Mouse (Mus musculus) CD4-positive, CD25-positive, alpha-beta regulatory T cell, adult 4 months (primary cell): ENCODE data around the gene Hist2h3b. TPM values are rescaled to one million over a fixed set of nuclear protein-coding genes. Genes with fewer than 3 reads are reported as not detected.
A peak's percentile ranks its signal among the peaks of the same experiment; 100 is the strongest.

ENCODE experiments used
- ATAC-seq: one replicate; pipeline ENCODE4 v1.8.0; 2017
- polyA plus RNA-seq, 2 experiments: library from polyadenylated mRNA; unstranded; fragments of 100-300 nt; shearing (Covaris generic); gene quantifications; one replicate each; pipeline ENCODE4 v1.2.1; 2017

The Hist2h3b gene
- polyA plus RNA-seq, 2 experiments from 2014 or later: 7.4 to 9.9 TPM

DNA sequence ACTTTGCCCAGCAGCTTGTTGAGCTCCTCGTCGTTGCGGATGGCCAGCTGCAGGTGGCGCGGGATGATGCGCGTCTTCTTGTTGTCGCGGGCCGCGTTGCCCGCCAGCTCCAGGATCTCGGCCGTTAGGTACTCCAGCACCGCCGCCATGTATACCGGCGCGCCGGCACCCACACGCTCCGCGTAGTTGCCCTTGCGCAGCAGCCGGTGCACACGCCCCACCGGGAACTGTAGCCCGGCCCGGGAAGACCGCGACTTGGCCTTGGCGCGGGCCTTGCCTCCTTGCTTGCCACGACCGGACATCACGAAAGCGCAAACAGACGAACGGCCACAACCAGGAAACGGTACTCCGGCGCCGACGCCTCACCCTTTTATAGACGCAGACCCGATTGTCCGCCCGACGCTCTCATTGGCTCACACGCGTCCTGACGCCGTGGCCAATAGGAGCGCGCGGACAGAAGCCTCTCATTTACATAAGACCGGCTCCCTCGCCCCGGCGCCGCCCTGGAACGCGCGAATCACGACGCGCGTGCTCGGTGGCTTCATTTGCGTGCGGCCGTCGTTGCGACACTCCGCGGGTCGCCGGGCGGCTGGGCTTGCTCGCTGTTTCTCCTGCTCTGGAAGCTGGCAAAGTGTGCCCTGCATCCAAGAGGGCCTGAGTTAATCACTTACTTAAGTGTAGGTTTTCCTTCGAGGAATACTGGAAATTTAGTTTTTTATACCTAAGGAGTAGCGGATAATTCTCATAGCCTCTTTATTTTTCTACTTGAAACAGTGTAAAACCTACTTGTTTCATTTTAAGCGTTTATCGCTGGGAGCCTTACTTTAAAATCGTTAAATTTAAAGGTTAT is 28.3 kb upstream of the Hist2h3b start, which contains the start of gene Hist2h2aa2:
Hist2h2aa2 (minus strand) TSS at position 328 of the 850 bp plus-strand sequence.
- peak; percentile 72 for ATAC-seq

DNA sequence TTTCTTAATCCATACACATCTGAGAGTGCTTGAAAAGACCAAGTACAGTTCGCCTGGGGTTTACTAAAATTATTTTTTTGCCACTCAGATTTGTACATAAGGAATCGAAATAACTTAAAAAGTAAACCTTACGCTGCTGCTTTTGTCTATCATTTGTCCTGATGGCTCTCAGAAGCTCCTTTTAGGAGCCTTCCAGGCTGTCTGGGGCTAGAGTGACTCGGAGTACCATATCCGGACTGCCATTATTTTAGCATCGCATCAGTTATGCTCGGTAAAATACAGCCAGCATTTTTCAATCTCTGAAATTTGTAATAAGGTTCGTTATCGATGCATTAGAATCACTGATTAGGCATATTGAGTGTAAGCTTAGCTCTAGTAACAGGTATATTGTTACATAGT is 27.7 kb upstream of the Hist2h3b start:
- no peak for ATAC-seq

DNA sequence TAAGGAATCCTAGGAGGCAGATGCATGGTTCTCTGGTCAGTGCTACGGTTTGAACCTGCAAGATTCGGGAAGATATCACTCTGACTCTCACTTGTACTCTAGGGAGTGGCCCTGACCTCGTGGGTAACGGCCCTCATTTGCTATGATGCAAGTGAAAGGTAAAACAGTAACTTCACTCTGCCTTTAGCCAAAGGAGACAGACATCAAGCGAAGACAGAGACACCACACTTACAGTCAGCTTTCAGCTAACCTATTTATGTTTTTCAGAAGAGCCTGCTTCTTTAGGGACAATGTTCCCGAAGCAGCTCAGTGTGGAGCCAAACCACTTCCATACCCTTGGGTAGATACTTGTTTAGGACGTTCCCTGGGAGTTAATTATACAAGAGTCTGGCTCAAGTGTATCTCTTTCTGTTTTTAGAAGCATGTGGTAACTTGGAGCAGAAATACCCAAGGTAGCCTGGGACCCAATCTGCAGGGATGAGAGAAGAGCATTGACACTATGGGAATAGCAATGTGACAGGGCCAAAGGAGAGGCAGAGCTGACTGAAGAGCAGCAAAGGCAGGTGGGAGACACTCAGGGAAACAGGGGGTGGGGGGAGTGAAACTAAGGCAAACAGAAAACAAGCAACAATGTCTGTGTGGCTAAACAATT is 24.4 kb upstream of the Hist2h3b start:
- no peak for ATAC-seq

DNA sequence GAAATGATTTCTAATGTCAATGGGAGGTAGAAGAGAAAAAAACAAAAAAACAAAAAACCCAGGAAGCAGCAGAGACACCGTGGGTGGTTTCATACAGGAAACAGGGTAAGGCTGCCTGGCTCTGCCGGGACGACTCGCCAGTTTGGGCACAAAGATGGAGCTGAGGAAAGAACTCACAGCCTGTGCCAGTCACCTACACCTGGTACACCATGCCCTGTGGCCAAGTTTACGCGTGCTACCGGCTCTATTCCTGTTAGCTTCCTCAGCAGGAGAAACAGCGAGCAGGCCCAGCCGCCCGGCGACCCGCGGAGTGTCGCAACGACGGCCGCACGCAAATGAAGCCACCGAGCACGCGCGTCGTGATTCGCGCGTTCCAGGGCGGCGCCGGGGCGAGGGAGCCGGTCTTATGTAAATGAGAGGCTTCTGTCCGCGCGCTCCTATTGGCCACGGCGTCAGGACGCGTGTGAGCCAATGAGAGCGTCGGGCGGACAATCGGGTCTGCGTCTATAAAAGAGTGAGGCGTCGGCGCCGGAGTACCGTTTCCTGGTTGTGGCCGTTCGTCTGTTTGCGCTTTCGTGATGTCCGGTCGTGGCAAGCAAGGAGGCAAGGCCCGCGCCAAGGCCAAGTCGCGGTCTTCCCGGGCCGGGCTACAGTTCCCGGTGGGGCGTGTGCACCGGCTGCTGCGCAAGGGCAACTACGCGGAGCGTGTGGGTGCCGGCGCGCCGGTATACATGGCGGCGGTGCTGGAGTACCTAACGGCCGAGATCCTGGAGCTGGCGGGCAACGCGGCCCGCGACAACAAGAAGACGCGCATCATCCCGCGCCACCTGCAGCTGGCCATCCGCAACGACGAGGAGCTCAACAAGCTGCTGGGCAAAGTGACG is 23.2 kb upstream of the Hist2h3b start, which contains the start of gene Hist2h2aa1:
Hist2h2aa1 (plus strand) TSS at position 495 of the 884 bp plus-strand sequence.
- ATAC-seq: peak; percentile 80

DNA sequence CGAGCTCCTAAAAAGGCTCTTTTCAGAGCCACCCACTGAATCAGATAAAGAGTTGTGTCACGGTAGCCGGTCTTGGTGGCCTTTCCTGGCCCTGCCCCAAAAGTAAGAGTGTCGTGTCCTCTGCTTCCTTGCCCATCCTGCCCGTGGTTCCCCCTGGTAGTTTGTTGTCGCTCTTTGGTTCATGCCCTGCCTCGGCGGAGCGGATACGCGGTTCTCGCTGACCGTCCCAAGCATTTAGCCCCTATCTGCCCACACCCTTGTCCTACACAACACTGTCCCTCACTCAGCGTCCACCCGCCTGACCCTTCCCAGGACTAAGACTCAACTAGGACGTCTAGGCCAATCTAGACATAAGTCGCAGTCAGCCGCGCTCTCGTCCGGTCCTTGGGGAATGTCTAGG is 22.4 kb upstream of the Hist2h3b start:
- ATAC-seq: peak; percentile 48

DNA sequence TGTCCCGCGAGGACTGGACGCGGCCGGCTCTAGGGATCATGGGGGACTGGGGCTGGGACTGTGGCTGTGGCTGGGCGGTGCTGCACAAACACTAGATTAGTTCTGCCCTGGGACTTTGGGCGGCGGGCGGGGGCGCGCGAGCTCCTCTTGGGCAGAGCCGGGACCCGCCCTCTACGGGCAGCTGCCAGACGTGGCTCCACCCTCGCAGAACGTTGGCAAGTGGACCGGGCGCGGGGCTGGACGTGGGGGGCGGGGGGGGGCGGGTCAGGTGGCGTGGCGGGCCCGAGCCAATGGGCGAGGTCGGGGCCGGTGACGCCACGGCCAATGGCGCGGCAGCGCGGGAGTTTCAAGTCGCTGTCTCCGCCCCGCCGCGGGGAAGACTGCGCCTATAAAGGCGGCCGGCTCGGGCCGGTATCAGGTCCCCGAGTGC is 22.0 kb upstream of the Hist2h3b start, which contains the start of gene Hist2h3c1:
Hist2h3c1 (plus strand) TSS at position 259 of the 430 bp plus-strand sequence.
- peak; percentile 59 for ATAC-seq

DNA sequence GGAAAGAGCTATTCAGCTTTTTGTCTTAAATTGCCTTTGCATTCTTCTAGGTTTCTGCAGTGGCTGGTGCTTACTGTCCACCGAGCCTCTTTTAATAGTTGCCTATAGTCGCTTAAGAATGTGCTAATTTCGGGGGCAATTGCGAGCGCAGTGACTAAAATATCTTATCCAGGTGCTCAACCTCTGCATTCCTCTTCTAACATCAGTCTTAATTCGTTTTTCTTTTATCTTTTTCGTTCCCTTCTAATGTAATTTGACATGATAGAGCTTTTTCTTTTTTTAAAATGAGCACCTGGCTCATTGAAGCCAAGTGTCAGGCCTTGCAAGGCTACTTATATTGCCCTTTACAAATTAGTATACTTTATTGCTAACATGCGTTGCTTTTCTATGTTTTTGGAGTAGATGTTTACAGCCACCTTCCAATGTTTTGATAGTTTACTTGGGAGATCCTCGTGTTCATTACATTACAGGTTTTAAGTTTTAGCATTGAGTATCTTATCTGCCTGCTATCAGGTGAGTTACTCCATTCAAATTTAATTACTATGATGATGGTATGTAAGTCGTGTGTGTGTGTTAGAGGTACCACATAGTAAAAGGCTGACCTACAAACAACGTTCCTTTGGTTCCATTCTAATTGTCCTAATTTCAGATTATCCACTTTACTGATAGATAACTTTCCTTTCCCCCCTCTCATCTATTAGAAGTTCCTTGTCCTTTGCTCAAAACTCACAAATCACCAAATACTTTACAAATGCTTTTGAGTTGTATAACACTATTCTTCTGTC is 20.9 kb upstream of the Hist2h3b start:
- no peak for ATAC-seq

DNA sequence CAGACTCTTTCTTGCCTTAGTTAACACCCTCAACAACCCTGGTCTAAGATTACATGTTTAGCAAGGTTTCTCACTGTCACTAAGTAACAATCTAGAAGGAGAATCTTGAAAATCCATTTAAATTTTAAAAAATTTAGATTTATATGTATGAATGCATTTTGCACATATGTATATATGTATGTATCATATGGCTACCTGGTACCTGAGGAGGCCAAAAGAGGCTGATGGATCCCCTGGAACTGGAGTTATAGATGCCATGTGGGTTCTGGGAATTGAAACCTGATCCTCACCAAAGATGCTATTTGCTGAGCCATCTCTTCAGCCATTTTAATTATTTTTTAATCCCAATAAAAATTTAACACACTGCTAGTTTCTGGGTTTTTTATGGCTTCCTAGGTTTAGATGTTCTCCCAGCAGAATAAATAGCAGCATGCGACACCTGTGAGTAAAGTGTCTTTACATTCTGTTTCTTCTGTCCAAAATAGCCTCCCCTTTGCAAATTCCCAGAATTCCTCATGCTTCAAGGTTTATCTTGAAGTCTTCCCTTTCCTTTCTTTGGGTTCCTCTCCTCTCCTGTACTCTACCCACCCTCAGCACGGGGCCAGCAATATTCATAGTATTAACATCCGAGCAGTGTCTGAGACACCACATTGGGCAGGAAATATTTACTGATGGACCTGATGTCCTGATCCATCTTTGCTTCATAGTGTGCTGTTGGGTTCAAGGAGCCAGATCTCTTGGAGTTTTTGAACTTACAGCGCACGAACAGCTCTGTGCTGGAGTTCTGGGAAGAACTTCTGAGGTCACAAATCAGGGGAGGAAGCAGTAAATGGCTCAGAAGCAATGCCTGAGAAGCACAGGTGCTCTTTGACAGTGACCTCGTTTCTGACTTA is 20.1 kb upstream of the Hist2h3b start:
- ATAC-seq: no peak

DNA sequence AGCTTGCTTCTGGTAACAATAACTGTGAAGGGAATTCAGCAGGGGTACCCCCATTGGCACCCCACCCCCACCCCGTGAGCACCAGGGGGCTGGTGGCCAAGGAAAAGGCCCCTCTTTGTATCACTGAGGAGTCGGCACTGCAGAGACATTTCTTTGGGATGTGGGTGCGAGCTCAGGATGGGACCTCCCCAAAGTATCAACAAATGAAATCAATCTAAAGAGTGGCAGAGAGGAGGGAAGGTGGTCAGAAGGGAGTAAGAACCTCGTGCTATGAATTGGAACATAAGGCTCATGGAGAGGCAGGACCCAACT is 19.5 kb upstream of the Hist2h3b start:
- ATAC-seq: no peak

DNA sequence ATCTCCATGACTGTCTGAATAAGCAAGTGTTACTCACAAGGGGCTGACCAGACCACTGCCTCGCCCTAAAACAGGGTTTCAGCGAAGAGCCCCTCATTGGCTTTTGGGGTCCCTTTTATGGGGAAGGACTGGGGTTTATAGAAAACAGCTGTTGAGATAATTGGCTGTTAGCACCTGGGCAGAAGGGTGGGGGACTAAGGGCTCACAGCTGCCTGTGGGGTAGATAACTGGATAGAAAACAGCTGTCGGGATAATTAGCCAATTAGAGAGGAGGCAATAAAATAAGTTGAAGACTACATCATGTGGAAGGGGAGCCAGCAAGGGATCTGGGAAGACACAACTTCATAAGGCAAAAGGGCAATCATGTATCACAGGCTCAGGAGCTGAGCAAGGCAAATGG is 17.6 kb upstream of the Hist2h3b start:
- ATAC-seq: no peak

DNA sequence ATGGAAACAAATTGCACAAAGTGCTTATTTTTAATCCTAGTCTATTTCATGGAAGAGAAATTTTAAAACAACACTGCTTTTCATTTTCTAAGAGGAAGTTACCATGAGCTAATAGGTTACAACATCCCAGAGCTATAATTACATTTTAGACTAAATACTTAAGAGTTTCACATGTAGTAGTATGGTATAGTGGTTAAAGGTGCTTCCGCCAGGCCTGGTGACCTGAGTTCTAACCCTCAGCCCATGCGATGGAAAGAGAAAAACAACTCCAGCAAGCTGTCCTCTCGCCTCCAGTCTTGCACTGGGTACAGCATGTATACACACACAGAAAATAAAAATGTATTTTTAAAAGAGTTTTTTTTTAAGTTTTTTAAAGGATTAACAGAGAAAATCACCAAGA is 16.7 kb upstream of the Hist2h3b start:
- no peak for ATAC-seq

DNA sequence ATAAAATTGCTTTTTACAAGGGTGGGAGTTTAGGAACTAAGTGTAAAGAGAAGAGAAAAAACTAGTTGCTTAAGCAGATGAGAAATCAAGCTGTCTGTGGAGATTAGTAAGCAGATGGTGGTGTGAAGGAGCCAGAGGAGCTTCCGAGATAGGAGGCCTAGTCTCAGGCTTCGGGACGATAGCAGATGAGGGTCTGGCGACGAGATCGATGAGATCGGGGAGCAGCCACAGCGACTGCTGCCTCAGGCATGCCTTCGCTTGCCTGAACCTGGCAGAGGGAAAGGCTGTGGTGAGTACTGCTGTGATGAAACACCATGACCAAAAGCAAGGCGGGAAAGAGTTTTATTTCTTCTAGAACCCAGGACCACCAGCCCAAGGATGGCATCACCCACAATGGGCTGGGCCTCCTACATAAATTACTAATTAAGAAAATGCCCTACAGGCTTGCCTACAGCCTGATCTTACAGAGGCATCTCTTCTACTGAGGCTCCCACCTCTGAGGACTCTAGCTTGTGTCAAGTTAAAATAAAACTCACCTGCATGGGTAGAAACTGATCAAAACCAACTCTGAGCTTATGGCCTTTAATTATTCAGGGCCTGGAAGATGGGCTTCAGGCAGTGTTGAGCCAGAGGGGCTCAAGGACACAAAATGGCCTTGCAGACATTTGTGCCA is 13.6 kb upstream of the Hist2h3b start:
- no peak for ATAC-seq

DNA sequence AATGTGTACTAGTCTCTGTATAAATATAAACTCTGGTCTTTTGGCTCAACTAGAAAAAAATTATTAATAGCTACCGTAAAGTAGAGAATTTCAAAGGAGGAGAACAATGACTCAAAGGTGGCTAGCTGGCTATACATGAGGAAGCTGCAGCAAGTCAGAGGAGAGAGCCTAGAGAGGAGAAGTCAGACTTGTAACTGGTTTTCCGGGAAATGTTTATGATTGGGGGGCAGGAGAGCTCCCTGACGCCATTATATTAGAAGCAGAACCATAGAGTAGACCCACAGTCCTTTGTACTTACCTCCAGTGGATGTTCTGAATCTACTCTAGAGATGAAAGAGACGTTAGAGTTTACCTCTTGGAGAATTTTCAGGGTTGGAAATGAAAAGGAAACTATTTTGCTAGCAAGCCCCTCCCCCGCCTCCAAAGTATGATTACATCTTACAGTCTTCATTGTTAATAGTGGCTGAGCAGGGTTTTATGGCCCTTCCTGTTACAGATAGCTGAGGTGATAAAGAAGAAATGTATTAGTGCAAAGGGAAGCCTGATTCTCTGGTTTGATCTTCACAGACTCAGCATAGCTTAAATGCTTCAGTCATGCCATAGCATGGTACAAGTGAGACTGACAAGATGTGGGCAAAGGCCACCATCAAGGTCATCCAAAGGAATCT is 12.4 kb upstream of the Hist2h3b start:
- peak; percentile 54 for ATAC-seq

DNA sequence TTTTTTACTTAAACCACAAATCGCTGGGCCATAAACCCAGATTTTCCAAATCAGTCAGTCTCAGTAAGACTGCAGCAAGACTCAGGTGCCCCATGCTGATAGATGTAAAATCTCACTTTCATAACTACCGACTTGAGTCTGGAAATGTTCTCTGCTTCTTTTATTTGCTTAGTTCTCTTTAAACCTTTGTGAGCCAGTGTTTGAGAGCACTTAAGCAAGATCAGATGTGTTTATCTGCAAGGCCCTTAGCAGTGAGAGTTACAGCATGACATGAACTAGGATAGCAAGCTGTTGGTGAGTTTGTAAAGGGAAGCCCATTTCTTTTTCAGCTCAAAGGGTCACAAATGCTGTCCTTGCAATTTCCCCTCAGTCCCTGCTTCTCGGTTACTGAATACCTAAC is 11.3 kb upstream of the Hist2h3b start:
- no peak for ATAC-seq

DNA sequence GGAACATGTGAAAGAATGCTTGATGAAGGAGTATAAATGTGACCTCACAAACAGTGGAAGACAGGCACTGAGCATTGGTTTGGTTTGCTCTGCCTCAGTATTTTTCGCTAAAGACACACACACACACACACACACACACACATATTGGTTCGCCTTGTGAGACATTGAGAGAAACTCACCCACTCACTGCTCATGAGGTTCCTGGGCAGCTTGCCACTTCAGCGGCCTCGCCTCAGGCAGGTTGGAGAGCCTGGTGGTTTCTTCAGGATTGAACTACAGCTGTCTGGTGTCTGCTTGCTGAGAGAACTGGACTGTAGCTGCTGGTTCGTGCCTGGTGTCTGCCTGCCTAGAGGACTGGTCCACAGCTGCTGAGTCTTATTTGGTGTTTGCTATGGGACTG is 8.2 kb upstream of the Hist2h3b start:
- ATAC-seq: no peak

DNA sequence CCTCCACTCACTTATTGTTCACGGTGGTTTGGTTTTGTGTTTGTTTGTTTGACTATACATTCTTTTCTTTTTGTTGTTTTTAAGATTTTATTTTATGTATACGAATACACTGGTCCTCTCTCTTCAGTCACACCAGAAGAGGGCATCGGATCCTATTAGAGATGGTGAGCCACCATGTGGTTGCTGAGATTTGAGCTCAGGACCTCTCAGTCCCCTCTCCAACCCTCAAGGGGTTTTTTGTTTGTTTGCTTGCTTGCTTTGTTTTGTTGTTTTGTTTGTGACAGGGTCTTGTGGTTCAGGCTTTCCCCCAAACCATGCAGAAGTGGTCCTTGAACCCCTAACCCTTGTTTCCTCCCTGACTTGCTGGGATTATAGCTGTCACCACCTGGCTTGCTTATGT is 6.8 kb upstream of the Hist2h3b start:
- ATAC-seq: no peak

DNA sequence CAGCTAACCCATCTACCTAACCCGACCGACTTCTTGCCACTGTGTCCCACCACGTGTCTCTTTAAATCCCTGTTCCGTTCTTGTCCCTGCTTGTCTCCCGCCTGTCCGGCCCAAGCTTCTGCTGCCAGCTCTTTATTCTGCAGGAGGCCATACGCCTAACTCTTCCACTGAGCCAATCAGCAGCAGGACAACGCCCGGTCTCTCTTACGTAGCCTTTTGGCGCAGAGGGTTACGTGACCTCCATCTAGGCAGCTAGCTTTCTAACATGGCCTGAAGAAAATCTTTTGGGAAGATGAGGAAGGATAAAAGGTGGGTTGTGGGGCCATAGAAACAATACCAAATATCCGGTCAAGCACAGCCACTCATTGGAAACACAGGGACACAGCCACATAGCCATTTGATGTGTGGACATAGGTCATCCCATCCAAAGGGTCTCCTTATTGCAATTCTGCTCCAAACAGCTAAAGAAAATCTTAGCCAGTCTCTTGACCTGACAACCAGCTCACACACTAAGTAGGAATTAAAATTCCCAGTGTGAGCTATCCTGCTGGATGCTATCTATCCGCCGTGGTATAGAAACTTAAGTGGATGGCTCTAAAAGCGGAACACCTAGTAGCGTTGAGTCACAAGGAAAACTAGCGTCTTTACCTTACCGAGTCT is 6.1 kb upstream of the Hist2h3b start:
- peak; percentile 67 for ATAC-seq

DNA sequence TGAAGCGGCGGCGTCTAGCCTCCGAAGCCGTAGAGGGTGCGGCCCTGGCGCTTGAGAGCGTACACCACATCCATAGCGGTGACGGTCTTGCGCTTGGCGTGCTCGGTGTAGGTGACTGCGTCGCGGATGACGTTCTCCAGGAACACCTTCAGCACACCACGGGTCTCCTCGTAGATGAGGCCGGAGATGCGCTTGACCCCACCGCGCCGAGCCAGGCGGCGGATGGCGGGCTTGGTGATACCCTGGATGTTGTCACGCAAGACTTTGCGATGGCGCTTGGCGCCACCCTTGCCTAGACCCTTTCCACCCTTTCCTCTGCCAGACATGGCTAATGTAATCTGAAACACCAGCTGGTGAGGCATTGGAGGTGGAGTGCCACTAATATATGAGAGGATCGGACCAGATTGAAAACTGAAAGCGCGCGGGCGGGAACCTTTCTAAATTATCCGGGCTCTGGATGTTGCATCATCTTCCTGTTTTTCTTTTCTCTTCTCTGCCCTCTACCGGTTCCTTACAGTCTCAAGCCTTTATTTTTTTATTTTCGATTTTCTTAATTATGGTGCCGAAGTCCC is 5.4 kb upstream of the Hist2h3b start, which contains the start of gene Hist2h4:
Hist2h4 (minus strand) TSS at position 333 of the 572 bp plus-strand sequence.
- ATAC-seq: peak; percentile 83
